Mouse (Mus musculus) kidney, adult 8-10 months (tissue): ENCODE data around the gene Ggt5.

ENCODE experiments used
- DNase-seq, 2 experiments: peaks; one replicate each; pipeline ENCODE4 v3.0.0; 2022

Ggt5 gene

GRCm38 (mm10) chr10:75626991-75627390 is 37.9 kb downstream of the Ggt5 start:
- DNase-seq, result no peak

GRCm38 (mm10) chr10:75627490-75627889 is 38.4 kb downstream of the Ggt5 start:
- no peak for DNase-seq

GRCm38 (mm10) chr10:75632633-75633032 is 43.5 kb downstream of the Ggt5 start:
- no peak for DNase-seq

- DNase-seq, result no peak
Measured at GRCm38 (mm10) chr10:75633048-75633447, 43.9 kb downstream of the Ggt5 start.

- DNase-seq, result no peak
Measured at GRCm38 (mm10) chr10:75633576-75634139, 44.5 kb downstream of the Ggt5 start.

- no peak for DNase-seq
Measured at GRCm38 (mm10) chr10:75634610-75635009, 45.5 kb downstream of the Ggt5 start.

- DNase-seq, result no peak
Measured at GRCm38 (mm10) chr10:75635019-75635692, 46.0 kb downstream of the Ggt5 start.

GRCm38 (mm10) chr10:75635693-75636055 is 46.5 kb downstream of the Ggt5 start:
- DNase-seq, result peak; percentile 71 to 91

- DNase-seq, result no peak
Measured at GRCm38 (mm10) chr10:75636084-75636786, 47.1 kb downstream of the Ggt5 start.

GRCm38 (mm10) chr10:75637711-75638110 is 48.6 kb downstream of the Ggt5 start:
- DNase-seq, result no peak

GRCm38 (mm10) chr10:75641721-75642222 is 52.6 kb downstream of the Ggt5 start:
- DNase-seq, result no peak

GRCm38 (mm10) chr10:75642436-75642835 is 53.3 kb downstream of the Ggt5 start:
- DNase-seq, result peak; percentile 47 to 50

- DNase-seq, result no peak
Measured at GRCm38 (mm10) chr10:75642891-75643290, 53.8 kb downstream of the Ggt5 start.

GRCm38 (mm10) chr10:75643741-75644343 is 54.7 kb downstream of the Ggt5 start, which contains the start of gene Susd2:
Gene Susd2 (minus strand): TSS chr10:75644008.
- DNase-seq, result peak; percentile 87 to 93

- no peak for DNase-seq
Measured at GRCm38 (mm10) chr10:75645616-75646015, 56.5 kb downstream of the Ggt5 start.

GRCm38 (mm10) chr10:75646406-75646805 is 57.3 kb downstream of the Ggt5 start:
- no peak for DNase-seq

GRCm38 (mm10) chr10:75647362-75647761 is 58.2 kb downstream of the Ggt5 start:
- DNase-seq, result peak; percentile 81 to 86

- DNase-seq, result peak in 1 of 2 experiments; percentile 25
Measured at GRCm38 (mm10) chr10:75648091-75648490, 59.0 kb downstream of the Ggt5 start.

- no peak for DNase-seq
Measured at GRCm38 (mm10) chr10:75649001-75649400, 59.9 kb downstream of the Ggt5 start.

- DNase-seq, result no peak
Measured at GRCm38 (mm10) chr10:75649406-75649995, 60.4 kb downstream of the Ggt5 start.

GRCm38 (mm10) chr10:75650306-75650902 is 61.3 kb downstream of the Ggt5 start:
- DNase-seq, result no peak

GRCm38 (mm10) chr10:75651381-75652068 is 62.4 kb downstream of the Ggt5 start:
- peak; percentile 56 to 68 for DNase-seq
